Mouse (Mus musculus) forebrain, embryonic 13.5 days (tissue): ENCODE data around the gene Pex10. TPM values are rescaled to one million over a fixed set of nuclear protein-coding genes. Genes with fewer than 3 reads are reported as not detected.

Source experiments
- polyA plus RNA-seq: library from polyadenylated mRNA; unstranded; fragments of >200 nt; fragmentation: Nextera tagmentation; extraction: Ambion mirVana; gene quantifications from 2 replicates; pipeline ENCODE4 v1.2.1, GENCODE M21; 2015

Pex10 gene
- polyA plus RNA-seq, 1 experiment from 2014 or later, result 18.5 TPM

Other genes with a start within 250 kb of the Pex10 start
- 0.31 and 0.45 TPM in 2 replicates for gene Ttc34, start 229.6 kb upstream of the Pex10 start, polyA plus RNA-seq
- 0.12 and 0.24 TPM in 2 replicates for gene Mmel1, start 197.4 kb upstream of the Pex10 start, polyA plus RNA-seq
- 29.5 and 34.1 TPM in 2 replicates for gene Fam213b, start 167.9 kb upstream of the Pex10 start, polyA plus RNA-seq
- gene Tnfrsf14, start 138.5 kb upstream of the Pex10 start, polyA plus RNA-seq, result 0.14 and 0.28 TPM in 2 replicates
- 243 and 266 TPM in 2 replicates for gene Hes5, start 106.1 kb upstream of the Pex10 start, polyA plus RNA-seq
- gene Pank4, start 102.9 kb upstream of the Pex10 start, polyA plus RNA-seq, result 41.1 and 45.0 TPM in 2 replicates
- 5.9 and 6.3 TPM in 2 replicates for gene Plch2, start 10.2 kb upstream of the Pex10 start, polyA plus RNA-seq
- 125 and 130 TPM in 2 replicates for gene Rer1, start 19.4 kb downstream of the Pex10 start, polyA plus RNA-seq
- gene Morn1, start 19.6 kb downstream of the Pex10 start, polyA plus RNA-seq, result 7.4 and 9.4 TPM in 2 replicates
- 11.3 and 12.0 TPM in 2 replicates for gene Ski, start 155.6 kb downstream of the Pex10 start, polyA plus RNA-seq
- gene Faap20, start 182.8 kb downstream of the Pex10 start, polyA plus RNA-seq, result 90.3 and 93.2 TPM in 2 replicates